8 mouse cellular contexts compared by ENCODE assay signal in genomic region chr7:135853127-135853813, GRCm38 (mm10).
DNase-seq lines count a peak whose midpoint lies in the region; ATAC-seq lines count a peak whose summit lies in the region.

No protein-coding gene starts in this region.

- DNase-seq in left cerebral cortex, postnatal 4 days, result peak; percentile 56
- DNase-seq in left cerebral cortex, adult 9 months (ENCODE audit: low spot score in 2 of 2), result no peak
- DNase-seq in embryo, embryonic 9.5 days (ENCODE audit: extremely low spot score), result peak; percentile 72
- DNase-seq in hindbrain, embryonic 10.5 days (ENCODE audit: low spot score), result peak; percentile 73
- DNase-seq in spleen, adult 18-20 months, result no peak

- H3K27me3 ChIP-seq in hindbrain, embryonic 10.5 days (ENCODE audit: insufficient read depth, poor library complexity, severe bottlenecking), result peaks cover 60% of the 10 kb centered on the region
- H3K27me3 ChIP-seq in limb, embryonic 15.5 days, result peaks cover 30% of the 10 kb centered on the region
- H3K27me3 ChIP-seq in neural tube, embryonic 15.5 days (replicated peaks), result no peaks in the 10 kb centered on the region; the same call in none of the 2 replicates

- H3K27ac ChIP-seq in hindbrain, embryonic 10.5 days, result peak overlapping the region; percentile 51
- no peak overlapping the region; the same call in 1 of the 2 replicates for H3K27ac ChIP-seq in limb, embryonic 15.5 days
- no peak overlapping the region for H3K27ac ChIP-seq in neural tube, embryonic 15.5 days (replicated peaks)

- H3K4me1 ChIP-seq in hindbrain, embryonic 10.5 days (replicated peaks), result peaks cover 41% of the 10 kb centered on the region
- H3K4me1 ChIP-seq in limb, embryonic 15.5 days, result peaks cover 19% of the 10 kb centered on the region
- peaks cover 23% of the 10 kb centered on the region for H3K4me1 ChIP-seq in neural tube, embryonic 15.5 days

- H3K36me3 ChIP-seq in hindbrain, embryonic 10.5 days, result no peaks in the 10 kb centered on the region
- H3K36me3 ChIP-seq in limb, embryonic 15.5 days, result no peaks in the 10 kb centered on the region
- H3K36me3 ChIP-seq in neural tube, embryonic 15.5 days, result no peaks in the 10 kb centered on the region

- no peak for ATAC-seq in limb, embryonic 15.5 days (ENCODE audit: insufficient number of reproducible peaks, low FRiP score, low TSS enrichment, low read depth)
- ATAC-seq in neural tube, embryonic 15.5 days (ENCODE audit: low FRiP score), result peak; percentile 55; the same call in 1 of the 2 replicates
- no peak for ATAC-seq in erythroblast, adult 5-6 weeks (replicated peaks; ENCODE audit: low FRiP score, poor library complexity, severe bottlenecking)

- no peaks in the 10 kb centered on the region for H3K9me3 ChIP-seq in hindbrain, embryonic 10.5 days
- H3K9me3 ChIP-seq in limb, embryonic 15.5 days, result no peaks in the 10 kb centered on the region
- no peaks in the 10 kb centered on the region for H3K9me3 ChIP-seq in neural tube, embryonic 15.5 days (replicated peaks)

- 6% methylated on average over 39 of the region's 39 CpGs for WGBS in hindbrain, embryonic 10.5 days
- WGBS in limb, embryonic 15.5 days, result 8% methylated on average over 38 of the region's 39 CpGs
- 6% methylated on average over 39 of the region's 39 CpGs for WGBS in neural tube, embryonic 15.5 days

- intact Hi-C loops in left cerebral cortex, postnatal 4 days (cut with DNase I), result no loop called here

- no peak overlapping the region for H3K9ac ChIP-seq in limb, embryonic 15.5 days
- peak overlapping the region; percentile 2; the same call in 1 of the 2 replicates for H3K9ac ChIP-seq in neural tube, embryonic 15.5 days (replicated peaks)

- H3K4me2 ChIP-seq in limb, embryonic 15.5 days, result peak overlapping the region; percentile 50
- H3K4me2 ChIP-seq in neural tube, embryonic 15.5 days, result peak overlapping the region; percentile 65

- H3K4me3 ChIP-seq in hindbrain, embryonic 10.5 days, result peak overlapping the region; percentile 43
- peak overlapping the region; percentile 20 for H3K4me3 ChIP-seq in limb, embryonic 15.5 days
- H3K4me3 ChIP-seq in neural tube, embryonic 15.5 days (replicated peaks), result peak overlapping the region; percentile 31

Comparison
In these comparisons a context has a peak if more than half of its experiments do, and no peak if none do; other contexts are left out.
1. DNase-seq: peak in left cerebral cortex, postnatal 4 days (single experiment), embryo, embryonic 9.5 days (single experiment) and hindbrain, embryonic 10.5 days (single experiment); none in left cerebral cortex, adult 9 months (0 of 2) and spleen, adult 18-20 months (0 of 2).
2. Peak in every context shown above with its lines, with median percentiles within 50 percentile points of each other: H3K4me3 ChIP-seq.